Mouse (Mus musculus) MN1 (cell line): ENCODE data around the gene Nop2.
"Not testable (repeated sequence)": the region's sequence is repeated elsewhere in the genome, so short reads cannot be mapped to it uniquely, and the experiment has no call there.

Source experiments
- DNase-seq: peaks from one replicate; pipeline ENCODE4 v3.0.0-alpha.2; 2016; ENCODE audit warnings: low spot score

Nop2 gene

GRCm38 (mm10) chr6:125153682-125154081, 22.0 kb downstream of the Nop2 start:
- DNase-seq = no peak

GRCm38 (mm10) chr6:125154550-125154949, 22.8 kb downstream of the Nop2 start:
- peak; percentile 65 for DNase-seq

GRCm38 (mm10) chr6:125155262-125155661, 23.6 kb downstream of the Nop2 start:
- DNase-seq = no peak

DNA sequence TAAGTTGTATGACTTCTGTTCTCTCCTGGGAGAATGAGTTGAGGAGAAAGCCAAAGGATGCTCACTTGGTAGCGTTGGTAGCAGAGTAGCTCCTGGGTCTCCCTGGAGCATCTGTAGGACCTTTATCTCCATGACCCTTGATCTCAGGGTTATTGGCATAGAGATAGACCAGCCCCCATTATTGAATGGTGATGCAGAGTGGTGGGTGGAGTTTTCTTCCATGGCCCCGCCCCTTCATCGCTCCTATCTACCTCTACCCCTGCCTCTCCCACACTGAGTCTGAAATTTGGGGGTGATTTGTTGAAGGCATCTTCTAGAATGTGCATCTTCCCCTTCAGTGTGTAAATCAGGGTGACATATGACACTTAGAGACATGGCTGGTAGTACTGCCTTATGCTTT, 24.8 kb downstream of the Nop2 start:
- no peak for DNase-seq

- DNase-seq = no peak
These were observed 25.4 kb downstream of the Nop2 start for GRCm38 (mm10) chr6:125156903-125157614.

DNA sequence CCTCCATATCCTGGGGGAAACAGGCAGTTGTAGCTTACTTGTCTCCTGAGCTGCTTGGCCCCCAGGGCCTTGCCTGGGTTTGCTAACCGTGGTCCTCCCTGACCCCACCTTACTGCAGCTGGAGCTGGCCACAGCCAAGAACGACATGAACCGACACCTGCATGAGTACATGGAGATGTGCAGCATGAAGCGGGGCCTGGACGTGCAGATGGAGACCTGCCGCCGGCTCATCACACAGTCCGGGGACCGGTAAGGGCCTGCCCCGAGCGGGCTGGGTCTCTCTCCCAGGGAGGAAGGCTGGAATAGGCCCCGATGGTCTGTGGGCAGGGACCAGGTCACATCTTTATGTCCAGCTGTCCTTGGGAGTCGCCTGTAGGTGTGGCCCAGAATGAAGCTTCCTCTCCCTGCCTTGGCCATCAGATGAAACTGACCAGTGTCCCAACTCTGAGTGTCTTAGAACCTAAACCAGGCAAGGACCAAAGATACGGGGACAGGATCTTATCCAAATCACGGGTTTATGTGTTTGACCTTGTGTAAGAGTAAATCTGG, 27.3 kb downstream of the Nop2 start:
- DNase-seq = no peak

GRCm38 (mm10) chr6:125159773-125160557, 28.3 kb downstream of the Nop2 start:
- DNase-seq = no peak

DNA sequence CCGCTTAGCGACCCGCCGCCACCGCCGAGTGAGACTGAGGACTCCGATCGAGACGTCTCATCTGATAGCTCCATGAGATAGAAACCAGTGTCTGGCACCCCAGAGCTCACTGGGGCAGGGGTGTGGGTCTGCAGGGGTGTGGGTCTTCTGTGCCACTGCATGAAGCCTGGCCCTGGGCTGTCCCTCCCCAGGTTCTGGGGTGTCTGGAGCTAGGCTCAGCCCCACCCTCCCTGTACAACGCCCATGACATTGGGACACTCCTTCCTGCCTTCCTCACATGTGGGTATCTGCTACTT, 28.8 kb downstream of the Nop2 start:
- DNase-seq = no peak

GRCm38 (mm10) chr6:125160854-125161760, 29.4 kb downstream of the Nop2 start:
- peak; percentile 88 for DNase-seq

GRCm38 (mm10) chr6:125161971-125162370, 30.3 kb downstream of the Nop2 start:
- peak; percentile 80 for DNase-seq

GRCm38 (mm10) chr6:125162615-125163305, 31.1 kb downstream of the Nop2 start:
- DNase-seq = not testable (repeated sequence)

DNA sequence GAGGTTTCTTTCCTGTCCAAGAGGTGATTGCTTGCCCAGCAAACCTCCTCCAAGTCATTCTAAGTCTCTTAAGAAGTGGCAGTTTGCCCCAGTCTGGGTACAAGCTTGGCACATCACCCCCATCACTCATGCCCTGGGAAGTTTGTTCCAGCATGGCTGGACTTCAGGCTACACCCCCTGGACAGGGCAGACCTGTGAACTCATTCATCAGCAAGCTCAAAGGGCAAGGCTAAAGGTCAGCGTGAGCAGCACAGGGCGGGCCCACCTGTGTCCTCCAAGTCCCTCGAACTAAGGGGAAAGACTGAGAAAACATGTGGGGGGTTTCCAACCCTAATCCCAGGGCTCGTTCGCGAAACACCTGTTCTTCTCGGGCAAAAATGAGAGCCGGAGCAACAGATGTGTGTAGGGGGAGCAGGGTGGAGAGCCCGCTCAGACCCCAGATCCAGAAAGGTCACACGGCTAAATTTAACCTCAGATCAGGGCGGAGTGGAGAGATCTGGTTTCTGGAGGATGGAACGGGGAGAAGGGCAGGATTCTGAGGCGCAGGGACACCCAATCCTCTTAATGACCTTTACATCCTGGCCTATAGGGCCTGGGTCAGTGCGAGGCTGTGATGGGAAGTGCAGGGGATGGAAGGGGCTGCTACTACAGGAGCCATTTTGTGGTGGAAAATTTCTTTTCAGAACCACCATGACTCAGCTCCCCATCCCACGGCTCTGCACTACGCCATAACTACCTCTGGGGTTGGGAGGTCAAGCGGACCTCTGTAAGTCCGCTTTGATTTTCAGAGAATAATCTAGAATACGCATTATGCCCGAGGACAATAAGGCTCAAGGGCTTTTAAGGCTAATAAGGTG, 32.3 kb downstream of the Nop2 start:
- DNase-seq = peak; percentile 43

GRCm38 (mm10) chr6:125164672-125165327, 33.1 kb downstream of the Nop2 start:
- peak; percentile 78 for DNase-seq

- peak; percentile 95 for DNase-seq
These were observed 33.7 kb downstream of the Nop2 start for GRCm38 (mm10) chr6:125165328-125165891.

- DNase-seq = peak; percentile 85
These were observed 34.5 kb downstream of the Nop2 start, which contains the start of gene Gapdh for GRCm38 (mm10) chr6:125166051-125166751. TSS of gene Gapdh (minus strand) at chr6:125166467.

GRCm38 (mm10) chr6:125166861-125167650, 35.3 kb downstream of the Nop2 start:
- DNase-seq = peak; percentile 65

- no peak for DNase-seq
These were observed 36.4 kb downstream of the Nop2 start for GRCm38 (mm10) chr6:125168086-125168485.

- DNase-seq = no peak
These were observed 38.5 kb downstream of the Nop2 start for GRCm38 (mm10) chr6:125170194-125170593.
